Mouse (Mus musculus) testis, postnatal 10 days (tissue): ENCODE results near the gene Olfr887.

Experiments
- DNase-seq: peaks from one replicate; pipeline ENCODE4 v3.0.0; 2021; ENCODE audit warnings: low spot score

The Olfr887 gene

GRCm38 (mm10) chr9:38083772-38084171 lies at the start of gene Olfr887:
Gene Olfr887, plus strand, starts transcription at chr9:38084072.
- DNase-seq: no peak

GRCm38 (mm10) chr9:38046255-38046654 lies 37.6 kb upstream of the Olfr887 start, which contains the start of gene Olfr884:
Gene Olfr884, plus strand, starts transcription at chr9:38046555.
- DNase-seq: no peak

GRCm38 (mm10) chr9:38061022-38061421 lies 22.9 kb upstream of the Olfr887 start, which contains the start of gene Olfr885:
Gene Olfr885, plus strand, starts transcription at chr9:38061322.
- no peak for DNase-seq

GRCm38 (mm10) chr9:38107828-38108227 lies 24.0 kb downstream of the Olfr887 start, which contains the start of gene Olfr888:
Gene Olfr888, plus strand, starts transcription at chr9:38108128.
- DNase-seq: no peak

GRCm38 (mm10) chr9:38114898-38115297 lies 31.0 kb downstream of the Olfr887 start, which contains the start of gene Olfr889:
Gene Olfr889, plus strand, starts transcription at chr9:38115198.
- no peak for DNase-seq
